Mouse (Mus musculus) heart, postnatal 14 days (tissue): ENCODE measurements around the gene Ubtd2. TPM values are rescaled to one million over a fixed set of nuclear protein-coding genes. Genes with fewer than 3 reads are reported as not detected.

ENCODE experiments used
- DNase-seq, 2 experiments: peaks; one replicate each; pipeline ENCODE4 v3.0.0; 2021 to 2022
- intact Hi-C: fragments of 180-260 bp; cut with DNase I; formaldehyde crosslinking; loops from one replicate; pipeline ENCODE4 v1.15.1; 2025
- total RNA-seq, 2 experiments: library from RNA; stranded (reverse); gene quantifications; 2 replicates each; pipeline ENCODE4 v1.2.3; 2021

Ubtd2 gene
- total RNA-seq, 2 experiments from 2014 or later, result 10.9 to 11.8 TPM

GRCm38 (mm10) chr11:32558026-32558425 lies 102.9 kb downstream of the Ubtd2 start:
- intact Hi-C loops, result no loop called here
- no peak for DNase-seq

- DNase-seq, result peak in 1 of 2 experiments; percentile 51
- intact Hi-C loops, result no loop called here
These were observed 103.5 kb downstream of the Ubtd2 start for GRCm38 (mm10) chr11:32558677-32559076.

GRCm38 (mm10) chr11:32560015-32560770 lies 105.0 kb downstream of the Ubtd2 start:
- intact Hi-C loops, result no loop called here
- no peak for DNase-seq

- intact Hi-C loops, result no loop called here
- no peak for DNase-seq
These were observed 106.5 kb downstream of the Ubtd2 start for GRCm38 (mm10) chr11:32561465-32562355.

GRCm38 (mm10) chr11:32562706-32563105 lies 107.5 kb downstream of the Ubtd2 start:
- no peak for DNase-seq
- intact Hi-C loops, result no loop called here

GRCm38 (mm10) chr11:32563660-32564059 lies 108.5 kb downstream of the Ubtd2 start:
- intact Hi-C loops, result loop anchor here (2.0 kb wide), 1 partner anchor 29 kb away; no protein-coding TSS in a partner anchor
- no peak for DNase-seq

- DNase-seq, result no peak
- intact Hi-C loops, result loop anchor here (2.0 kb wide), 1 partner anchor 30 kb away; no protein-coding TSS in a partner anchor
These were observed 109.5 kb downstream of the Ubtd2 start for GRCm38 (mm10) chr11:32564629-32565028.

GRCm38 (mm10) chr11:32565088-32565487 lies 109.9 kb downstream of the Ubtd2 start:
- no peak for DNase-seq
- intact Hi-C loops, result loop anchor here (2.0 kb wide), 1 partner anchor 30 kb away; no protein-coding TSS in a partner anchor

- no peak for DNase-seq
- intact Hi-C loops, result no loop called here
These were observed 111.0 kb downstream of the Ubtd2 start for GRCm38 (mm10) chr11:32566184-32566583.

Other genes with a start within 250 kb of the Ubtd2 start
- 10 to 100 TPM; 11.4 to 11.5 TPM for gene Snrnp25, start 250.0 kb upstream of the Ubtd2 start, total RNA-seq
- 10 to 100 TPM; 22.3 to 23.3 TPM for gene Rhbdf1, start 233.1 kb upstream of the Ubtd2 start, total RNA-seq
- 1 to 10 TPM; 6.5 to 8.5 TPM for gene Mpg, start 228.9 kb upstream of the Ubtd2 start, total RNA-seq
- gene Nprl3, start 187.7 kb upstream of the Ubtd2 start, total RNA-seq, result 10 to 100 TPM; 24.9 to 29.3 TPM
- not detected for gene Hba-x, start 179.0 kb upstream of the Ubtd2 start, total RNA-seq
- over 10,000 TPM; 19,140 to 26,056 TPM for gene Hba-a1, start 171.9 kb upstream of the Ubtd2 start, total RNA-seq
- gene Hbq1b, start 168.4 kb upstream of the Ubtd2 start, total RNA-seq, result 1 to 10 TPM; 2.9 TPM
- gene Hba-a2, start 158.9 kb upstream of the Ubtd2 start, total RNA-seq, result over 10,000 TPM; 17,559 to 24,540 TPM
- gene Hbq1a, start 155.3 kb upstream of the Ubtd2 start, total RNA-seq, result 1 to 10 TPM; 1.7 to 2.0 TPM
- 10 to 100 TPM; 13.3 to 17.4 TPM for gene Sh3pxd2b, start 107.5 kb upstream of the Ubtd2 start, total RNA-seq
- gene Efcab9, start 76.7 kb downstream of the Ubtd2 start, total RNA-seq, result under 1 TPM; 0.57 to 0.68 TPM
- gene Stk10, start 77.9 kb downstream of the Ubtd2 start, total RNA-seq, result 10 to 100 TPM; 14.3 to 14.5 TPM
- 10 to 100 TPM; 51.0 to 55.4 TPM for gene Fbxw11, start 187.4 kb downstream of the Ubtd2 start, total RNA-seq